7 mouse cellular contexts compared by ENCODE assay signal in genomic region chr3:51739049-51739834, GRCm38 (mm10).
DNase-seq lines count a peak whose midpoint lies in the region; ATAC-seq and TF ChIP-seq lines count a peak whose summit lies in the region.

No protein-coding gene starts in this region.

- peak overlapping the region; percentile 31; the same call in 1 of the 2 replicates for H3K9ac ChIP-seq in forebrain, embryonic 15.5 days (replicated peaks)
- H3K9ac ChIP-seq in kidney, embryonic 15.5 days, result 0 out of 2 replicates have a peak overlapping the region, but pooled peaks have one; percentile 3

- no peaks in the 10 kb centered on the region for H3K36me3 ChIP-seq in E14TG2a.4 (ENCODE audit: insufficient read depth, low read length)
- H3K36me3 ChIP-seq in forebrain, embryonic 15.5 days, result no peaks in the 10 kb centered on the region
- no peaks in the 10 kb centered on the region for H3K36me3 ChIP-seq in kidney, embryonic 15.5 days

- H3K4me2 ChIP-seq in forebrain, embryonic 15.5 days (replicated peaks), result peak overlapping the region; percentile 4; the same call in 1 of the 2 replicates
- H3K4me2 ChIP-seq in kidney, embryonic 15.5 days, result peak overlapping the region; percentile 29; the same call in 1 of the 2 replicates

- peak; percentile 91 for DNase-seq in MEL-GATA-1-ER (ENCODE audit: extremely low read depth, low read depth)
- peak; percentile 75 for DNase-seq in mesoderm, embryonic 11.5 days (ENCODE audit: low read depth, low spot score)
- no peak for DNase-seq in layer of hippocampus, adult 11-12 months (ENCODE audit: low spot score)
- no peak for DNase-seq in gastrocnemius, postnatal 4 days (ENCODE audit: low spot score in 2 of 2)

- H3K4me1 ChIP-seq in E14TG2a.4 (replicated peaks; ENCODE audit: low read depth, low read length), result peaks cover 22% of the 10 kb centered on the region
- peaks cover 10% of the 10 kb centered on the region for H3K4me1 ChIP-seq in forebrain, embryonic 15.5 days
- H3K4me1 ChIP-seq in kidney, embryonic 15.5 days, result peaks cover 46% of the 10 kb centered on the region

- no peaks in the 10 kb centered on the region for H3K9me3 ChIP-seq in E14TG2a.4 (ENCODE audit: low read length)
- no peaks in the 10 kb centered on the region for H3K9me3 ChIP-seq in forebrain, embryonic 15.5 days
- H3K9me3 ChIP-seq in kidney, embryonic 15.5 days (replicated peaks), result no peaks in the 10 kb centered on the region

- H3K27ac ChIP-seq in forebrain, embryonic 15.5 days (replicated peaks), result peak overlapping the region; percentile 70
- H3K27ac ChIP-seq in kidney, embryonic 15.5 days, result peak overlapping the region; percentile 92

- ATAC-seq in forebrain, embryonic 15.5 days (replicated peaks), result peak; percentile 84
- peak; percentile 89 for ATAC-seq in kidney, embryonic 15.5 days (replicated peaks; ENCODE audit: low FRiP score)

- WGBS in forebrain, embryonic 15.5 days, result 4% methylated on average over 12 of the region's 12 CpGs
- WGBS in kidney, embryonic 15.5 days, result 7% methylated on average over 12 of the region's 12 CpGs

- H3K4me3 ChIP-seq in E14TG2a.4 (replicated peaks; ENCODE audit: low read length), result peak overlapping the region; percentile 26; the same call in 1 of the 2 replicates
- no peak overlapping the region for H3K4me3 ChIP-seq in forebrain, embryonic 15.5 days
- no peak overlapping the region for H3K4me3 ChIP-seq in kidney, embryonic 15.5 days (replicated peaks)

- peaks cover 36% of the 10 kb centered on the region for H3K27me3 ChIP-seq in E14TG2a.4 (ENCODE audit: insufficient read depth, low read length)
- no peaks in the 10 kb centered on the region for H3K27me3 ChIP-seq in forebrain, embryonic 15.5 days
- H3K27me3 ChIP-seq in kidney, embryonic 15.5 days, result no peaks in the 10 kb centered on the region

- TF ChIP-seq CTCF in E14TG2a.4 (conservative IDR thresholded peaks at IDR 0.05; ENCODE audit: low read length), result no peak

Comparison
In these comparisons a context has a peak if more than half of its experiments do, and no peak if none do; other contexts are left out.
1. DNase-seq: peak in MEL-GATA-1-ER (single experiment) and mesoderm, embryonic 11.5 days (single experiment); none in layer of hippocampus, adult 11-12 months (single experiment) and gastrocnemius, postnatal 4 days (0 of 2).